In the genomic region with DNA sequence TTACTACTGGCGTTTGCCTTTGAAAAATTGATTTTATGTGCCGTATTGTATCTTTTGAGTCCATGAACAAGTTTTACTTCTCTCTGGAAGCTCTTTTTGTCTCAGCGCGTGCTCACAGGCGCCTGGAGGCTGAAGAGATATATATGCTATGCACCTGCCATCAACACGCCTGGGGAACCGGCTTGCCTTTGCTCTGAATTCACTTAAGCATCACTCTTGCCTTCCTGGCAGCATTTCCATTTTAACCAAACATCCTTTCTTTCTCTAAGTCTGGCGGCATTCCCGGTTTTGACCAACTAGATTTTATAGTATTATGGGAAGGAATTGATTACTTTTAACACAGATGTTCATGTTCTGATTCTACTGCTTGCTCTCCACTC, we compare ENCODE assay signal across 8 mouse cellular contexts.
DNase-seq lines count a peak whose midpoint lies in the region; ATAC-seq and TF ChIP-seq lines count a peak whose summit lies in the region.
"Had no signal": no experiment of that assay in that cellular context is flagged by ENCODE, and none has a peak within 500 bp of the region (broad histone marks: within the 10 kb centered on the region; RNA-seq: fewer than 3 reads in every experiment).

No protein-coding gene starts in this region.

- intact Hi-C loops in gastrocnemius, postnatal 14 days (cut with DNase I; ENCODE audit: low total_unique reads): no loop called here

- H3K36me3 ChIP-seq in C2C12 (ENCODE audit: control insufficient read depth, insufficient read depth): peaks cover 3% of the 10 kb centered on the region
- H3K36me3 ChIP-seq in E14TG2a.4 (ENCODE audit: insufficient read depth, low read length): no peaks in the 10 kb centered on the region; the same call in 1 of the 2 replicates
- no peaks in the 10 kb centered on the region for H3K36me3 ChIP-seq in hindbrain, embryonic 11.5 days (ENCODE audit: control insufficient read depth, insufficient read depth, low read length)
- H3K36me3 ChIP-seq in midbrain, embryonic 13.5 days: no peaks in the 10 kb centered on the region
- H3K36me3 ChIP-seq: liver, embryonic 13.5 days had no signal

- peaks cover 63% of the 10 kb centered on the region for H3K79me2 ChIP-seq in C2C12 (ENCODE audit: control insufficient read depth, insufficient read depth)

- H3ac ChIP-seq in C2C12 (ENCODE audit: control insufficient read depth, insufficient read length, low read depth): peak overlapping the region; percentile 78

- peaks cover 70% of the 10 kb centered on the region for H3K4me1 ChIP-seq in E14TG2a.4 (replicated peaks; ENCODE audit: low read depth, low read length)
- H3K4me1 ChIP-seq in hindbrain, embryonic 11.5 days (replicated peaks; ENCODE audit: control insufficient read depth, insufficient read depth, low read length): peaks cover 4% of the 10 kb centered on the region
- peaks cover 38% of the 10 kb centered on the region for H3K4me1 ChIP-seq in midbrain, embryonic 13.5 days (replicated peaks)

- H3K27ac ChIP-seq in hindbrain, embryonic 11.5 days (ENCODE audit: low read depth, low read length): 0 out of 2 replicates have a peak overlapping the region, but pooled peaks have one; percentile 9
- H3K27ac ChIP-seq in midbrain, embryonic 13.5 days: no peak overlapping the region
- H3K27ac ChIP-seq: liver, embryonic 13.5 days had no signal

- H3K4me2 ChIP-seq in hindbrain, embryonic 11.5 days (replicated peaks; ENCODE audit: low read depth, low read length): peak overlapping the region; percentile 71
- peak overlapping the region; percentile 76 for H3K4me2 ChIP-seq in midbrain, embryonic 13.5 days (replicated peaks)

- TF ChIP-seq CTCF in C2C12 (IDR thresholded peaks at IDR 0.05; ENCODE audit: control insufficient read depth, insufficient read depth, insufficient read length) (no peak), E14TG2a.4 (conservative IDR thresholded peaks at IDR 0.05; ENCODE audit: low read length) (no peak)

- DNase-seq in hindbrain, embryonic 11.5 days (ENCODE audit: low spot score): no peak
- DNase-seq in adrenal gland, postnatal 36 days: no peak
- no peak for DNase-seq in gastrocnemius, postnatal 14 days
- DNase-seq: liver, embryonic 13.5 days had no signal

- H3K4me3 ChIP-seq in C2C12 (ENCODE audit: insufficient read depth, poor library complexity, severe bottlenecking) (peak overlapping the region; percentile 48), E14TG2a.4 (replicated peaks; ENCODE audit: low read length) (peak overlapping the region; percentile 83)
- peak overlapping the region; percentile 44 for H3K4me3 ChIP-seq in hindbrain, embryonic 11.5 days (ENCODE audit: low read depth, low read length)
- peak overlapping the region; percentile 48 for H3K4me3 ChIP-seq in midbrain, embryonic 13.5 days (replicated peaks)

- no peaks in the 10 kb centered on the region for H3K27me3 ChIP-seq in C2C12 (ENCODE audit: control insufficient read depth, insufficient read depth, insufficient read length)
- peaks cover 40% of the 10 kb centered on the region for H3K27me3 ChIP-seq in E14TG2a.4 (ENCODE audit: insufficient read depth, low read length)
- no peaks in the 10 kb centered on the region for H3K27me3 ChIP-seq in hindbrain, embryonic 11.5 days (ENCODE audit: control insufficient read depth, insufficient read depth, low read length)
- H3K27me3 ChIP-seq in midbrain, embryonic 13.5 days: peaks cover 13% of the 10 kb centered on the region

- no peaks in the 10 kb centered on the region for H3K9me3 ChIP-seq in E14TG2a.4 (ENCODE audit: low read length)
- no peaks in the 10 kb centered on the region for H3K9me3 ChIP-seq in hindbrain, embryonic 11.5 days (ENCODE audit: control insufficient read depth, low read length)
- H3K9me3 ChIP-seq in midbrain, embryonic 13.5 days: no peaks in the 10 kb centered on the region
- H3K9me3 ChIP-seq: liver, embryonic 13.5 days had no signal

- H3K9ac ChIP-seq in hindbrain, embryonic 11.5 days (ENCODE audit: low read depth, low read length): no peak overlapping the region; the same call in 1 of the 2 replicates
- H3K9ac ChIP-seq in midbrain, embryonic 13.5 days (replicated peaks): no peak overlapping the region; the same call in 1 of the 2 replicates
- H3K9ac ChIP-seq: liver, embryonic 13.5 days had no signal

- 37% methylated on average over 9 of the region's 9 CpGs for WGBS in hindbrain, embryonic 11.5 days
- WGBS in midbrain, embryonic 13.5 days: 36% methylated on average over 9 of the region's 9 CpGs

- H3K79me3 ChIP-seq in C2C12 (ENCODE audit: low read depth): peaks cover 22% of the 10 kb centered on the region

- 0 out of 2 replicates have a peak, but pooled peaks have one; percentile 10 for ATAC-seq in hindbrain, embryonic 11.5 days (ENCODE audit: low FRiP score)
- no peak for ATAC-seq in midbrain, embryonic 13.5 days
- ATAC-seq in megakaryocyte-erythroid progenitor cell, adult 5-6 weeks (replicated peaks; ENCODE audit: low FRiP score, low TSS enrichment, poor library complexity, severe bottlenecking): no peak

TF ChIP-seq in C2C12, 6 proteins besides CTCF, POLR2A, EP300 and RAD21:
- TF ChIP-seq CEBPB (IDR thresholded peaks at IDR 0.05; ENCODE audit: low read depth): no peak
- no peak for TF ChIP-seq USF1 (IDR thresholded peaks at IDR 0.05; ENCODE audit: low read depth)
- TF ChIP-seq MYOG (IDR thresholded peaks at IDR 0.05; ENCODE audit: control insufficient read depth, extremely low read depth, insufficient read length): no peak
- no peak for TF ChIP-seq MAX (IDR thresholded peaks at IDR 0.05)
- TF ChIP-seq FOSL1 (IDR thresholded peaks at IDR 0.05; ENCODE audit: insufficient read depth, low read length, poor library complexity, severe bottlenecking): no peak
